In the genomic region with DNA sequence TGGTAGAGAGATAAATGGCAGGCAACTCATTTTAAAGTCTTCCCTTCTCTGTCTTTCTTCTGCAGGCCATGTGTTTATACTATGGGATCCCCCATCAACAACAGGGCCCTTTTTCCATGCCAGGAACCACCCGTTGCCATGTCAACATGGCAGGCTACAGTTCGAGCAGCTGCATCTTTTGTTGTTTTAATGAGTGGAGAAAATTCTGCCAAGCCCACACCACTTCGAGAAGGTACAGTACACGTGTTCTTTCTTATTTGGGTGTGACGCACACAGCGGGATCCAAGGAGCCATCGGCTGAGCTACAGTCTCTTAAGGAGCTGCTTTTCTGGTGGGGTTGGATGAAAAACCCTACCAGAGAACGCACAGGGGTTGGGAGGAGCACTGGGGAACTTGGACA, we compare ENCODE assay signal across 11 mouse cellular contexts.
DNase-seq lines count a peak whose midpoint lies in the region; ATAC-seq and TF ChIP-seq lines count a peak whose summit lies in the region.
"Had no signal": no experiment of that assay in that cellular context is flagged by ENCODE, and none has a peak within 500 bp of the region (broad histone marks: within the 10 kb centered on the region; RNA-seq: fewer than 3 reads in every experiment).

No protein-coding gene starts in this region.

- H3K4me2 ChIP-seq in midbrain, embryonic 14.5 days (ENCODE audit: low read length), result no peak overlapping the region
- no peak overlapping the region for H3K4me2 ChIP-seq in hindbrain, embryonic 14.5 days (replicated peaks)
- H3K4me2 ChIP-seq in midbrain, postnatal 0 days (ENCODE audit: low read depth, low read length, poor library complexity, severe bottlenecking), result no peak overlapping the region
- H3K4me2 ChIP-seq: liver, embryonic 13.5 days; midbrain, embryonic 12.5 days had no signal

- no peak overlapping the region for H3K27ac ChIP-seq in midbrain, embryonic 14.5 days (replicated peaks; ENCODE audit: low read depth, low read length)
- no peak overlapping the region for H3K27ac ChIP-seq in midbrain, embryonic 10.5 days (replicated peaks)
- 0 out of 2 replicates have a peak overlapping the region, but pooled peaks have one; percentile 3 for H3K27ac ChIP-seq in hindbrain, embryonic 14.5 days
- no peak overlapping the region for H3K27ac ChIP-seq in midbrain, postnatal 0 days (ENCODE audit: low read depth, low read length)
- H3K27ac ChIP-seq: liver, embryonic 13.5 days; midbrain, embryonic 12.5 days had no signal

- no peaks in the 10 kb centered on the region for H3K4me1 ChIP-seq in midbrain, embryonic 14.5 days (ENCODE audit: control insufficient read depth, insufficient read depth, low read length)
- H3K4me1 ChIP-seq in midbrain, embryonic 10.5 days, result peaks cover 4% of the 10 kb centered on the region; the same call in 1 of the 2 replicates
- H3K4me1 ChIP-seq in hindbrain, embryonic 14.5 days (replicated peaks; ENCODE audit: control insufficient read depth, insufficient read depth, low read length), result no peaks in the 10 kb centered on the region; the same call in 1 of the 2 replicates
- H3K4me1 ChIP-seq in midbrain, postnatal 0 days (ENCODE audit: insufficient read depth, low read length), result peaks cover 2% of the 10 kb centered on the region; the same call in 1 of the 2 replicates
- H3K4me1 ChIP-seq: liver, embryonic 13.5 days had no signal

- no peak overlapping the region for H3K4me3 ChIP-seq in midbrain, embryonic 14.5 days (replicated peaks; ENCODE audit: low read depth, low read length)
- no peak overlapping the region for H3K4me3 ChIP-seq in midbrain, embryonic 10.5 days
- no peak overlapping the region for H3K4me3 ChIP-seq in hindbrain, embryonic 14.5 days (replicated peaks; ENCODE audit: low read length)
- no peak overlapping the region for H3K4me3 ChIP-seq in midbrain, postnatal 0 days (ENCODE audit: low read depth, low read length)
- H3K4me3 ChIP-seq: liver, embryonic 13.5 days; midbrain, embryonic 12.5 days had no signal

- H3K36me3 ChIP-seq in midbrain, embryonic 14.5 days (ENCODE audit: control insufficient read depth, insufficient read depth, low read length), result no peaks in the 10 kb centered on the region
- H3K36me3 ChIP-seq in midbrain, embryonic 10.5 days, result no peaks in the 10 kb centered on the region
- H3K36me3 ChIP-seq in hindbrain, embryonic 14.5 days (replicated peaks; ENCODE audit: control insufficient read depth, insufficient read depth), result no peaks in the 10 kb centered on the region
- H3K36me3 ChIP-seq in midbrain, postnatal 0 days (ENCODE audit: insufficient read depth, low read length), result no peaks in the 10 kb centered on the region
- H3K36me3 ChIP-seq: liver, embryonic 13.5 days; midbrain, embryonic 12.5 days had no signal

- no peak for TF ChIP-seq CTCF in midbrain, postnatal 0 days (IDR thresholded peaks at IDR 0.05)

- 45% methylated on average over 8 of the region's 8 CpGs for WGBS in midbrain, embryonic 14.5 days
- 82% methylated on average over 8 of the region's 8 CpGs for WGBS in midbrain, embryonic 10.5 days
- 45% methylated on average over 8 of the region's 8 CpGs for WGBS in hindbrain, embryonic 14.5 days
- 39% methylated on average over 8 of the region's 8 CpGs for WGBS in midbrain, postnatal 0 days

- H3K9ac ChIP-seq in midbrain, embryonic 14.5 days (replicated peaks; ENCODE audit: low read length), result no peak overlapping the region
- H3K9ac ChIP-seq in hindbrain, embryonic 14.5 days, result no peak overlapping the region
- no peak overlapping the region for H3K9ac ChIP-seq in midbrain, postnatal 0 days (replicated peaks; ENCODE audit: low read length, poor library complexity, severe bottlenecking)
- H3K9ac ChIP-seq: liver, embryonic 13.5 days; midbrain, embryonic 12.5 days had no signal

- ATAC-seq in midbrain, embryonic 14.5 days (ENCODE audit: low FRiP score, low TSS enrichment), result no peak
- ATAC-seq in hindbrain, embryonic 14.5 days (ENCODE audit: low FRiP score), result 0 out of 2 replicates have a peak, but pooled peaks have one; percentile 36
- ATAC-seq in midbrain, postnatal 0 days (ENCODE audit: low FRiP score), result no peak
- no peak for ATAC-seq in granulocyte monocyte progenitor cell, adult 5-6 weeks (replicated peaks; ENCODE audit: poor library complexity, severe bottlenecking)
- ATAC-seq in erythroblast, adult 5-6 weeks (replicated peaks; ENCODE audit: low FRiP score, poor library complexity, severe bottlenecking), result no peak

- peak; percentile 15 for DNase-seq in gastrocnemius, postnatal 25 days
- DNase-seq in gastrocnemius, adult 8-10 months (ENCODE audit: low spot score in 2 of 2), result no peak
- peak; percentile 61 for DNase-seq in midbrain, embryonic 14.5 days
- no peak for DNase-seq in midbrain, embryonic 10.5 days (ENCODE audit: low spot score)
- peak; percentile 61 for DNase-seq in hindbrain, embryonic 14.5 days (ENCODE audit: low spot score)
- peak; percentile 70 for DNase-seq in midbrain, postnatal 0 days (ENCODE audit: low spot score)
- DNase-seq: kidney, postnatal 25 days; liver, embryonic 13.5 days had no signal

- no peaks in the 10 kb centered on the region for H3K9me3 ChIP-seq in midbrain, embryonic 14.5 days (ENCODE audit: control insufficient read depth, low read length)
- no peaks in the 10 kb centered on the region for H3K9me3 ChIP-seq in midbrain, embryonic 10.5 days (replicated peaks)
- no peaks in the 10 kb centered on the region for H3K9me3 ChIP-seq in hindbrain, embryonic 14.5 days (ENCODE audit: control insufficient read depth, low read length)
- no peaks in the 10 kb centered on the region for H3K9me3 ChIP-seq in midbrain, postnatal 0 days (ENCODE audit: low read length)
- H3K9me3 ChIP-seq: liver, embryonic 13.5 days; midbrain, embryonic 12.5 days had no signal

- H3K27me3 ChIP-seq in midbrain, embryonic 14.5 days (ENCODE audit: control insufficient read depth, insufficient read depth, low read length), result no peaks in the 10 kb centered on the region
- no peaks in the 10 kb centered on the region for H3K27me3 ChIP-seq in midbrain, embryonic 10.5 days (ENCODE audit: low read depth, poor library complexity, severe bottlenecking)
- H3K27me3 ChIP-seq in hindbrain, embryonic 14.5 days (ENCODE audit: control insufficient read depth, insufficient read depth, low read length), result no peaks in the 10 kb centered on the region
- H3K27me3 ChIP-seq in midbrain, postnatal 0 days (ENCODE audit: insufficient read depth, low read length), result no peaks in the 10 kb centered on the region
- H3K27me3 ChIP-seq: liver, embryonic 13.5 days; midbrain, embryonic 12.5 days had no signal

Comparison
In these comparisons a context has a peak if more than half of its experiments do, and no peak if none do; other contexts are left out.
1. DNase-seq: peak in gastrocnemius, postnatal 25 days (single experiment), midbrain, embryonic 14.5 days (single experiment), hindbrain, embryonic 14.5 days (single experiment) and midbrain, postnatal 0 days (single experiment); none in gastrocnemius, adult 8-10 months (0 of 2) and midbrain, embryonic 10.5 days (single experiment).